Mouse (Mus musculus) megakaryocyte, embryonic 14.5 days (primary cell): ENCODE data around the gene Rab12.

Experiments
- FLI1 ChIP-seq: IDR thresholded peaks from 2 replicates; pipeline ENCODE4 v1.6.1; 2012; ENCODE audit warnings: low read length, inconsistent platforms, mixed read lengths
- GATA1 ChIP-seq: IDR thresholded peaks from 3 replicates; pipeline ENCODE4 v1.6.1; 2012; ENCODE audit warnings: mixed read lengths, low read length, inconsistent platforms, borderline replicate concordance

DNA sequence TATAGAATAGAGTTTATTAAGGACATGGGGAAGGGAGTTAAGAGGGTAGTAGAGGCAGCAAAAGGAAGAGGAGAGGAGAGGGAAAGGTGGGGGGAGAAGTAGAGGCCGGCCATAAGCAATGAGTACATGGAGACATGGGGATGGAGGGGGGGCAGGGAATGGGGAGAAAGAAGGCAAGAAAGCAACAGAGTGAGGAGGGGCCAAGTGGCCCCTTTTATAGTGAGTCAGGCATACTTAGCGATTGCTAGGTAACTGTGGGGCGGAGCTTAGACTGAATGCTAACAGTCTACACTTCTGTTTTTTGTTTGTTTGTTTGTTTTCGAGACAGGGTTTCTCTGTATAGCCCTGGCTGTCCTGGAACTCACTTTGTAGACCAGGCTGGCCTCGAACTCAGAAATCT is 38.2 kb downstream of the Rab12 start:
- TF ChIP-seq GATA1: no peak
- TF ChIP-seq FLI1: no peak
